Mouse (Mus musculus): ENCODE results near the gene Glul. TPM values are rescaled to one million over a fixed set of nuclear protein-coding genes. Genes with fewer than 3 reads are reported as not detected.
A peak's percentile ranks its signal among the peaks of the same experiment; 100 is the strongest.
"Not testable (repeated sequence)": the region's sequence is repeated elsewhere in the genome, so short reads cannot be mapped to it uniquely, and the experiment has no call there.

Glul gene
- 100 to 1,000 TPM; 232 to 471 TPM for total RNA-seq (2021)
- long read RNA-seq, experiment 1, transcript Glul-201 (7 exons, 2,792 nt): major isoform, 27 of 49 reads
- long read RNA-seq, experiment 1, partial matches to known transcripts: 9 of 49 reads
- long read RNA-seq, experiment 1, other reads (novel, unspliced or antisense): 13 of 49 reads
- long read RNA-seq, experiment 2, transcript Glul-201 (7 exons, 2,792 nt): major isoform, 45 of 56 reads
- long read RNA-seq, experiment 2, partial matches to known transcripts: 4 of 56 reads
- long read RNA-seq, experiment 2, other reads (novel, unspliced or antisense): 7 of 56 reads

GRCm38 (mm10) chr1:153899731-153900380, at the start of gene Glul, which contains the start of gene Teddm2:
Gene Glul (plus strand): TSS chr1:153899944.
Gene Teddm2 (minus strand): TSS chr1:153900228.
- peak; percentile 98 for DNase-seq

DNA sequence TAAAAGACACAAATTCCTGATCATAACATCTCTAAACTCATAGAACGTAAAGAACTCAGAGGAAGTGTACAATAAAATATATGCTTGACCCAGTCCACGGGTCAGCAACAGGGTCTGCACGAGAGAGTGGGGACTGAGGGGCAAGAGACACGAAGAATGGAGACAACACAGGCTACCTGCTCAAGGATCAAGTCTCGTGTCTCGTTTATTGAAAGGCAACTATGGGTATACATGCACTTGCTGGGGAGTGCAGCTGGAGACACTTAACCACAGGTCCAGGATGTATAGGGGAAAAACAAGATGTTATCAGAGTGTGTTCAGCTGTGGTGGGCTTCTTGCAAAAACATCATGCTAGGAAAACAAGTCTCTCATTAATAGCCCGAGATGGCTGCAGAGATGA, 47.0 kb upstream of the Glul start:
- not testable (repeated sequence) for DNase-seq

GRCm38 (mm10) chr1:153855946-153856345, 43.8 kb upstream of the Glul start:
- no peak for DNase-seq

DNA sequence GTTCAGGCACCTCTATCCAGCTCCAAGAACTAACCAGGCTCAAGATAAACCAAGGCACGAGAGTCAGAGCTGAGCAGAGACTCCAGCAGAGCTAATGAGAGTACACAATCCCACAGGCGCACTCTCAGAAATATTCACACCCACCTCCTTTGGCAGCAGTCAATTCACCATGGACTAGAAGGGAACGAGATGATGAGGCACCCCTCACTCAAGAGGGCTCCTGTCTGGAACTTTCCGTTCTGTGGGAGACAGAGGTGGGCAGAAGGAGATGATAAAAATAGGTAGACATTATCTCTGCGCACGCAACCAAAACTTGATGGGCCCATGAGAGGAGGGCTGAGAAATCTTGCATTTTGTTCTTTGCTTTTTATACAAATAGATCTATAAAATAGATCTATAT, 25.7 kb upstream of the Glul start, which contains the start of gene Teddm1b:
Gene Teddm1b (plus strand): TSS at position 301 of the 400 bp plus-strand sequence.
- DNase-seq: no peak

GRCm38 (mm10) chr1:153880391-153880790, 19.4 kb upstream of the Glul start:
- DNase-seq: not testable (repeated sequence)

DNA sequence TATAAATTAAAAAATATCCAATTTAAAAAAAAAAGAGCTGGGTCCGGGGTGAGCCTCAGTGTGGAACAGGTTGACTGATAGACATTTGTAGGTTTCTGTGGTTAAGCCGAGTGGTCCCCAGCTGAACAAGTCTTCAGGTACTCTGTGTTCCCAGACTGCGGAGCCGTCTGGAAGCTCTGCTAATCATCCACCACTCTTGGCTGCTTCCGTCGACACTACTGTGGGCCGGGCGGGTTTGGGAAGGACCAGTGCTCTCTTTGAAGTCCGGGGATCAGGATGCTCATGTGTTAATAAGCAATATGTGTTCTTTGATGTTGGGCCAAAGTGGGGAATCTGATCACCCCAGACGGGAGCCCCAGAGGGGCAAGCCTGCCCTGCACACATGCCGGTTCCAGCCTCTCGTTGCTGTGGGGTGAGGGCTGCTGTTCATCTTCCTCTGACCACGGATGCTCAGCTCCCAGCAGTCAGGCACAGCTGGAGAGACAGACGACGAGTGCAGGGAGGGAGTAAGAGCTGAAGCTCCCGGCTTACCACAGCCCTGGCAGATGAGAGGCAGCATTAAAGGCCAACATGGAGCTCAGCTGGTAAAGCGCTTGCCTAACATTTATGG, 13.6 kb upstream of the Glul start:
- no peak for DNase-seq

GRCm38 (mm10) chr1:153890121-153890520, 9.6 kb upstream of the Glul start:
- DNase-seq: no peak

GRCm38 (mm10) chr1:153891442-153891841, 8.3 kb upstream of the Glul start, which contains the start of gene Teddm1a:
Gene Teddm1a (plus strand): TSS chr1:153891742.
- no peak for DNase-seq

GRCm38 (mm10) chr1:153893746-153894145, 6.0 kb upstream of the Glul start:
- DNase-seq: no peak

GRCm38 (mm10) chr1:153894201-153894893, 5.4 kb upstream of the Glul start:
- no peak for DNase-seq

DNA sequence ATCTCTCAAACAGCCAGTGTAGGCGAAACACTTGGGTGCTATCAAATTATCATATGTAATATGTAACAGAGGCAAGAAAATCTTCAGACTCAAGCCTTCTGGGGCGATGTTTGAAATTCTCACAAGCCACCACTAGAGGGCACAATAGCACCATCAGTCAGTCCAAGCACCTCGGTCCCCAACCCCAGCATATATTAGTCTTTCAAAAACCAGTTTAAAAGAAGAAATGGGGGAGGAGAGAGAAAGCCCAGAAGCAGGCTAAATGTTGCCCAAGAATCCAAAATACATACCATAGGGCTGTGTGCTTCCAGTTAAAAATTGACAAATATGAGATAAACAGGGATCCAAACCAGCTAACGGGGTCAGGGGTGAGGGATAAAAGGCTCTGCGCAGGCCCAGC, 4.8 kb upstream of the Glul start:
- no peak for DNase-seq

- DNase-seq: no peak
These were observed 2.5 kb upstream of the Glul start for GRCm38 (mm10) chr1:153897196-153897595.

DNA sequence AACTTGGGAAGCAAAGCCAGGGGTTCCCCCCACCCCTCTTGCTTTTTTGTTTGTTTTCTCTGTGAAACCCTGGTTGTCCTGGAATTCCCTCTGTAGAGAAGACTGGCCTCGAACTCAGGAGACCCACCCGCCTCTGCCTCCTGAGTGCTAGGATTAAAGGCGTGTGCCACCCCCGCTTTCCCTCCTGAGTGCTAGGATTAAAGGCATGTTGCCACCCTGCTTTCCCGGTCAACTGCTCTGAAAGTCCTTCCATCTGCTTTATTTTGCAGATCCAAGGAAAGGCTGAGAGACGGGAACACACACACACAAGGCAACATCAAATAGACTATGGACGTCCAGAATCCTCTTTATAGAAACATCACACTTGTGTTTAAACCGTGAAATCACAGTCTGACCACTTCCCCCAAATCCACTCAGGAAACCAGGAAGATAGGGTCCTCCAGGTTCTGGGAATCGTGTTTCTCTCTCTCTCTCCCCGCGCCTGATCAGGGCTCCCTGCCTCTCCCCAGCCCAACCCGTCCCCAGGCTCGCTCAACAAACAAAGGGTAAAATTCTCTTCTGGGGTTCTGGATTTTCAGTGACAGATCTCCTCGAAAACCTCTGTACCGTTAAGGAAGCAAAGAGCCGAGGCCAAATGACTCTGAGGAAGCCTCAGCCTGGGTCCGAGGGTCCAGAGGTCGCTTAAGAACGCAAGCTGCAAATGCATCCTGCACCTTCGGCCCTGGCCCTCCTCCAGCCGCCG, 584 bp upstream of the Glul start:
- DNase-seq: no peak

DNA sequence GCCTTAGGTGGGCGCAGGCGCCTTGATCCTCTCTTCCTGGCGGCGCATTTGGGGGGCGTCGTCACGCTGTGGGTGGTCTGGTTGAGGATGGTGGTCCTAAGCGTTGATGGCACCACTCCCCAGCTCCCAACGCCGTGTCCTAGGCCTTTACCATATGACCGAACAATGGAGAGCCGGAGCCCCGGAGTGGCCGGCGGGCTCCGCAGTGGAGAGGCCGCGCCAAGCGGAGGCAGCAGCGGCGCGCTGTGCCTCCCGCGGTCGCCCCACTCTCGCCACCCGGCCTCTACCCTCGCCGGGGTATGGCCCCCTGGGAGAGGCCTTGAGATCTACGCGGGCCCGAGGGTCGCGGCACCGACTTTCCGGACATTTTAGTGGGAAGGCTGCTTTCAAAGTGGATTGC, 637 bp downstream of the Glul start:
- peak; percentile 52 for DNase-seq

- DNase-seq: peak; percentile 82
These were observed 1.4 kb downstream of the Glul start for GRCm38 (mm10) chr1:153900860-153901730.

- DNase-seq: no peak
These were observed 3.3 kb downstream of the Glul start for GRCm38 (mm10) chr1:153903006-153903405.

- DNase-seq: no peak
These were observed 4.5 kb downstream of the Glul start for GRCm38 (mm10) chr1:153904236-153904635.

GRCm38 (mm10) chr1:153905884-153906283, 6.1 kb downstream of the Glul start:
- no peak for DNase-seq

- DNase-seq: no peak
These were observed 8.5 kb downstream of the Glul start for GRCm38 (mm10) chr1:153908208-153908607.

DNA sequence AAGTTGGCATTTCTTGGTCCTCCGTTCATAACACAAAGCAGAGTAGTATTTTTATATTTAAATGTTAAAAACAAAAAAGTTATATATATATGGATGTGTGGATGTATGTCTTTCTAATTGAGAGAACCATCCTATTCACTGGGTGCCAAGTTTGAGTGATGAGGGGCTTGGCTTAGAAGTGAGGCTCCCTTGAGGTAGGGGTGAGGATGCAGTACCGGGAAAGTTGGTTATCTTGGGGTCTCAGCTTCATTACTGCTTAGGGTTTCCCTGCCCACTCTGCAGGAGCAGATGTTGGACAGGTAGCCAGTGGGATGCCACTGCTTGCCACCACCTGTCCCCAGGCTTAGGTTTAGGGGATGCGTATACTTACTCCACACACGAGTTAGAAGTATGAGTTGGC, 9.0 kb downstream of the Glul start:
- no peak for DNase-seq

Measured in gastrocnemius, postnatal 25 days (tissue).